Mouse (Mus musculus) MEL (cell line): Measurements from ENCODE around the gene P4ha1. TPM values are rescaled to one million over a fixed set of nuclear protein-coding genes. Genes with fewer than 3 reads are reported as not detected.

Experiments used
- DNase-seq: peaks from one replicate; pipeline ENCODE4 v3.0.0; 2011; ENCODE audit warnings: low read depth, low spot score
- H3K27ac ChIP-seq: 2 replicates; pipeline ENCODE4 v1.5.1; 2012; ENCODE audit warnings: low read depth, mild to moderate bottlenecking, control low read depth, low read length, moderate library complexity; ENCODE audit not compliant: control insufficient read depth
- H3K27me3 ChIP-seq, 2 experiments: fragments of 150-350 bp in 1 of 2; sonication (generic) in 1 of 2; 2 replicates each; pipeline ENCODE4 v1.6.1; 2012; ENCODE audit warnings: low read length in 2 of 2, mild to moderate bottlenecking in 2 of 2, improper control_type of control experiment in 1 of 2, moderate library complexity in 1 of 2; ENCODE audit not compliant: insufficient read depth in 2 of 2, control insufficient read depth in 1 of 2
- H3K36me3 ChIP-seq, 2 experiments: 2 replicates each; pipeline ENCODE4 v1.6.1; 2012 to 2014; ENCODE audit warnings: low read length in 2 of 2, improper control_type of control experiment in 1 of 2, inconsistent platforms in 1 of 2, mild to moderate bottlenecking in 1 of 2; ENCODE audit not compliant: insufficient read depth in 2 of 2, control insufficient read depth in 1 of 2
- H3K4me1 ChIP-seq, 2 experiments: fragments of 150-350 bp in 1 of 2; sonication (generic) in 1 of 2; 2 replicates each; pipeline ENCODE4 v1.6.1; 2012; ENCODE audit warnings: low read length in 2 of 2, improper control_type of control experiment in 1 of 2, mild to moderate bottlenecking in 1 of 2; ENCODE audit not compliant: insufficient read depth in 2 of 2, control insufficient read depth in 1 of 2
- H3K4me3 ChIP-seq, 2 experiments: fragments of 150-350 bp in 1 of 2; sonication (generic) in 1 of 2; 2 replicates each; pipeline ENCODE4 v1.5.1; 2012; ENCODE audit warnings: low read depth in 2 of 2, low read length in 2 of 2, mild to moderate bottlenecking in 2 of 2, moderate library complexity in 2 of 2, control low read depth in 1 of 2, improper control_type of control experiment in 1 of 2; ENCODE audit not compliant: control insufficient read depth in 1 of 2, insufficient read depth in 1 of 2
- H3K79me2 ChIP-seq: 2 replicates; pipeline ENCODE4 v1.6.1; 2012; ENCODE audit warnings: mild to moderate bottlenecking, low read length, moderate library complexity; ENCODE audit not compliant: control insufficient read depth, poor library complexity, insufficient read depth
- H3K9ac ChIP-seq: 2 replicates; pipeline ENCODE4 v1.6.1; 2012; ENCODE audit warnings: low read depth, mild to moderate bottlenecking, control low read depth, low read length, moderate library complexity; ENCODE audit not compliant: control insufficient read depth, poor library complexity, severe bottlenecking
- H3K9me3 ChIP-seq: fragments of 150-350 bp; sonication (generic); replicated peaks from 2 replicates; pipeline ENCODE4 v1.6.1; 2012; ENCODE audit warnings: mild to moderate bottlenecking, low read length, improper control_type of control experiment, moderate library complexity; ENCODE audit not compliant: insufficient read depth
- CHD1 ChIP-seq: IDR thresholded peaks from 2 replicates; pipeline ENCODE4 v1.6.1; 2012; ENCODE audit warnings: low read depth, mild to moderate bottlenecking, inconsistent platforms, low read length, improper control_type of control experiment
- EP300 ChIP-seq, 2 experiments: IDR thresholded peaks; 2 replicates each; pipeline ENCODE4 v1.6.1; 2011; ENCODE audit warnings: improper control_type of control experiment in 2 of 2, low read length in 2 of 2, low read depth in 1 of 2, mild to moderate bottlenecking in 1 of 2
- ETS1 ChIP-seq: IDR thresholded peaks from 2 replicates; pipeline ENCODE4 v1.6.1; 2012; ENCODE audit warnings: low read depth, mild to moderate bottlenecking, inconsistent platforms, low read length, improper control_type of control experiment, moderate library complexity
- GATA1 ChIP-seq: IDR thresholded peaks from 2 replicates; pipeline ENCODE4 v1.6.1; 2011; ENCODE audit warnings: low read depth, low read length, improper control_type of control experiment
- JUND ChIP-seq: IDR thresholded peaks from 2 replicates; pipeline ENCODE4 v1.6.1; 2011; ENCODE audit warnings: low read depth, mild to moderate bottlenecking, improper control_type of control experiment, low read length
- MXI1 ChIP-seq: IDR thresholded peaks from 2 replicates; pipeline ENCODE4 v1.6.1; 2011; ENCODE audit warnings: mild to moderate bottlenecking, low read depth, low read length, improper control_type of control experiment
- POLR2A ChIP-seq, 2 experiments: IDR thresholded peaks; 2 replicates each; pipeline ENCODE4 v1.6.1; 2011 to 2012; ENCODE audit warnings: low read length in 2 of 2, mild to moderate bottlenecking in 2 of 2, control low read depth in 1 of 2, improper control_type of control experiment in 1 of 2, low read depth in 1 of 2, moderate library complexity in 1 of 2; ENCODE audit not compliant: control insufficient read depth in 1 of 2, insufficient read depth in 1 of 2, poor library complexity in 1 of 2
- RCOR1 ChIP-seq: IDR thresholded peaks from 2 replicates; pipeline ENCODE4 v1.6.1; 2012; ENCODE audit warnings: low read depth, mild to moderate bottlenecking, inconsistent platforms, low read length, improper control_type of control experiment
- SIN3A ChIP-seq: IDR thresholded peaks from 2 replicates; pipeline ENCODE4 v1.6.1; 2012; ENCODE audit warnings: low read length, improper control_type of control experiment, inconsistent platforms
- TCF12 ChIP-seq: IDR thresholded peaks from 2 replicates; pipeline ENCODE4 v1.6.1; 2014; ENCODE audit warnings: low read depth, mild to moderate bottlenecking, inconsistent platforms, low read length, improper control_type of control experiment, moderate library complexity
- USF2 ChIP-seq, 2 experiments: IDR thresholded peaks; 2 replicates each; pipeline ENCODE4 v1.6.1; 2011 to 2012; ENCODE audit warnings: improper control_type of control experiment in 2 of 2, low read length in 2 of 2, borderline replicate concordance in 1 of 2, inconsistent platforms in 1 of 2, low read depth in 1 of 2, mild to moderate bottlenecking in 1 of 2; ENCODE audit not compliant: insufficient read depth in 1 of 2
- ZMIZ1 ChIP-seq: IDR thresholded peaks from 2 replicates; pipeline ENCODE4 v1.6.1; 2012; ENCODE audit warnings: low read depth, mild to moderate bottlenecking, inconsistent platforms, low read length, improper control_type of control experiment, moderate library complexity
- ZNF384 ChIP-seq: IDR thresholded peaks from 2 replicates; pipeline ENCODE4 v1.6.1; 2012; ENCODE audit warnings: low read depth, mild to moderate bottlenecking, inconsistent platforms, low read length, improper control_type of control experiment
- polyA plus RNA-seq, 2 experiments: library from polyadenylated mRNA; stranded (reverse) in 1 of 2; unstranded in 1 of 2; fragments of >175 nt in 1 of 2; fragments of >200 nt in 1 of 2; gene quantifications; 2 replicates each; pipeline versions ENCODE4 v1.2.1 to v1.2.4; 2012; ENCODE audit warnings: low replicate concordance in 2 of 2, low read depth in 1 of 2; ENCODE audit not compliant: insufficient read length in 2 of 2, insufficient read depth in 1 of 2, missing spikeins in 1 of 2
- total RNA-seq: library from RNA; depleted of rRNA; stranded (reverse); fragments of 300-350 nt; gene quantifications from 2 replicates; pipeline ENCODE4 v1.2.3, GENCODE M21; 2012

Gene P4ha1
- total and polyA plus RNA-seq, 3 experiments: 18.9 to 50.2 TPM; not detected in 1

DNA sequence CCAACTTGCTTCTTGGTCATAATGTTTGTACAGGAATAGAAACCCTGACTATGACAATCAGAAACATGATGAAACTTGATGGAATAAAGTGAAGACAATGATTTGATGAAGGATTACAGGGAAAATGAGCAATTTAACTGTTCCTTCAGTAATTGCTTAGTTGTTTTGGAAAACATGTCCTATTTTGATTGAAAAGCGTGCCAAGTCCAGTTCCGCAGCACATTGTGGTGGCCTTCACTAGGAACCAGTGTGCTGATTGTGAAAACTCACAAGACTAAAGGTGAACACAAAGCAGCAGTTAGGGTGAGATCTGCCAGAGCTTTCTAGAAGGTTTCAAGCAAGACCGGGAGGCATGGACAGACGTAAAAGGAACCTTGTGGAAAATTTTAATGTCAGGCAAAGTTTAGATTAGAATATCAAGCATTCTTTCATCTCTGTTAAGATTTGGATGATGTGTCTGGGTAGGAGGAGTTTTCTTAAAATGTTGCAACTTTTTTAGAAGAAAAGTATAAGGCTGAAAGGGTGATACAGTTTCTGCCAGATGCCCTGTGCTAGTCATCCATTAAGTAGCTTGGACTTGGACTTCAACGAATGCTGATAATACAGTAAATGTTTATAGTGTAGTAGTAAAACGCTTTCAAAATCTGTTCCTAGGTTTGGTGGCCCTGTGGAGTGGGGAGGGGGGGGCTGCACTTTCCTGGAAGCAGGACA is 8.6 kb downstream of the P4ha1 start:
- no peak for DNase-seq
- Histone ChIP-seq H3K9me3 (no peaks in the 10 kb centered on the region), H3K36me3 (peaks cover 6 to 29% of the 10 kb centered on the region in 2 experiments; a peak in 3 of 4 replicates), H3K27me3 (no peaks in the 10 kb centered on the region), H3K79me2 (peaks cover 13% of the 10 kb centered on the region), H3K9ac (no peak overlapping the region), H3K27ac (no peak overlapping the region), H3K4me3 (no peak overlapping the region), H3K4me1 (peaks cover 14 to 35% of the 10 kb centered on the region in 2 experiments)
- no peak for TF ChIP-seq SIN3A
- TF ChIP-seq USF2 (IDR thresholded peaks at IDR 0.05; ENCODE audit: borderline replicate concordance in 1 of 2, insufficient read depth in 1 of 2, low read depth in 1 of 2, low read length in 2 of 2): no peak

DNA sequence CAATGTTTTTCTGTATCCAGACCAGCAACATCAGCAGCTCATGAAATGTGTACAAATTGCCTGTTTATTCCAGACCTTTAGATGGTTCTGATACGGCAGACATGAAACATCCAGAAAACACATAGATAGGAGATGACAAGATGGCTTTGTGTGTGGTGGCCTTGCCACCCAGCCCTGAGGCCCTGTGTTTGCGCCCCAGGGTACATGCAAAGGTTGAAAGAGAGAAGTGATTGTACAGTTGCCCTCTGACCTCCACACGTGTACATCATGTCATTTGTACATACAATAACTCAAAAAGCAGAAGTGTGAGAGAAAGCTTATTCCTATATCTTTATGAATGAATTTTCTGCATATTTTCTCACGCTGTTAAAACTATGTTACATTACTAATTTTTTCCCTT is 10.3 kb downstream of the P4ha1 start:
- Histone ChIP-seq H3K9ac (no peak overlapping the region), H3K79me2 (peaks cover 9% of the 10 kb centered on the region), H3K36me3 (peaks cover 14 to 26% of the 10 kb centered on the region in 2 experiments; a peak in 3 of 4 replicates), H3K9me3 (no peaks in the 10 kb centered on the region), H3K4me3 (no peak overlapping the region), H3K27ac (no peak overlapping the region), H3K4me1 (peaks cover 14 to 28% of the 10 kb centered on the region in 2 experiments), H3K27me3 (no peaks in the 10 kb centered on the region)
- TF ChIP-seq MXI1: no peak
- DNase-seq: no peak

DNA sequence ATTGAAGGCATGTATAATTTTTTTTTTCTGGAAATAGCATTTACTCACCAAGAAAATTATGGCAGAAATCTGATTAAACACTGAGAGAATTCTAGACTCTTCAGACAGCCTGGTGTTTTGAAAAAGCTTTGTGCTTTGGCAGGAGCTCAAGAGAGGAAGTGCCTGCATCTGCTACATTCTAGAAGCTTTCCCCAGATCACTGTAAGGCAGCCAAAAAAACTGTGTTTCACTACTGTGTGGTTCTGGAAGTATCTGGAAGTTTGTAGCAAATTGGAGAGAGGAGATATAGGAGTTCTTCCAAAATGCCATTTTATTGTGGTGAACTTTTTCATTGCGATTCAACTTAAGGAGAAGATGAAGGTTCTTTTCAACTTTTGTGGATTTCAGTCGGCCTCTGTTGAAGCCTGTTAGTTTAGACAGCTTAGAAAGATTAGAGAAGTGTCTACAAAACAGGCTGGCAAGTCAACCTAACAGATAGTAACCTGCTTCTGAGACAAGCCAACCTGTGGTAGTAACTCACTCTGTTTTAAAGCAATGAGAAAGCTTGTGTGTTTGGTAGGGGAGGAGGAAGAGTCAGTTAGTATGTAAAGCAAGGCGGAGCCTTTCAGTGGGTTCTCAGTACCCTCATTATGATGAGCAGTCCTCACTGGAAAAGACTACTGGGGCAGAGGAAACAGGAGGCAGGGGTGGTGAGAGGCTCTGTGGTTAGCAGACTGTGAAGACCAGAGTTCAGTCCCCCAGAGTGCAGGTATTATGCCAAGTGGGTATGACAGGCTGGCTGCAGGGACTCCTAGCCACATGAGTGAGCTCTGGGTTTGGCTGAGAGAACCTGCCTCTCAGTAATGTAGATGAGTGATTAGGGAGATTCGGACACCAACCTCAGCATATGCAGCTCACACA is 12.1 kb downstream of the P4ha1 start:
- Histone ChIP-seq H3K27ac (peak overlapping the region; percentile 83), H3K9me3 (no peaks in the 10 kb centered on the region), H3K4me1 (peaks cover 14 to 28% of the 10 kb centered on the region in 2 experiments)
- no peak for TF ChIP-seq CHD1
- peak; percentile 54; the same call in 1 of the 2 replicates for TF ChIP-seq MXI1
- peak; percentile 45 for TF ChIP-seq SIN3A
- TF ChIP-seq GATA1: no peak
- peak; percentile 49 to 50; a peak in 3 of 4 replicates for TF ChIP-seq EP300 (IDR thresholded peaks at IDR 0.05; ENCODE audit: low read depth in 1 of 2, low read length in 2 of 2)
- peak; percentile 63; the same call in 1 of the 2 replicates for TF ChIP-seq ETS1
- no peak for TF ChIP-seq POLR2A (IDR thresholded peaks at IDR 0.05; ENCODE audit: control insufficient read depth in 1 of 2, insufficient read depth in 1 of 2, low read depth in 1 of 2, low read length in 2 of 2, poor library complexity in 1 of 2)
- peak; percentile 57 for TF ChIP-seq ZNF384
- no peak for TF ChIP-seq ZMIZ1
- peak; percentile 41; the same call in 1 of the 2 replicates for TF ChIP-seq RCOR1
- TF ChIP-seq JUND: no peak
- peak; percentile 23; the same call in 1 of the 2 replicates for TF ChIP-seq TCF12
- TF ChIP-seq, all 39 proteins: peak for 7
- H3K27me3 ChIP-seq: no peaks in the 10 kb centered on the region
- peak overlapping the region; percentile 22 to 31; a peak in 3 of 4 replicates for H3K4me3 ChIP-seq
- peaks cover 7% of the 10 kb centered on the region for H3K79me2 ChIP-seq
- DNase-seq: peak; percentile 81
- H3K9ac ChIP-seq: peak overlapping the region; percentile 42
- peaks cover 21 to 24% of the 10 kb centered on the region in 2 experiments for H3K36me3 ChIP-seq
